Mouse (Mus musculus): ENCODE results near the gene Zfp276. TPM values are rescaled to one million over a fixed set of nuclear protein-coding genes. Genes with fewer than 3 reads are reported as not detected.
A peak's percentile ranks its signal among the peaks of the same experiment; 100 is the strongest.
"Not testable (repeated sequence)": the region's sequence is repeated elsewhere in the genome, so short reads cannot be mapped to it uniquely, and the experiment has no call there.

Zfp276 gene
- polyA plus RNA-seq, 1 experiment from 2014 or later: 22.3 TPM

DNA sequence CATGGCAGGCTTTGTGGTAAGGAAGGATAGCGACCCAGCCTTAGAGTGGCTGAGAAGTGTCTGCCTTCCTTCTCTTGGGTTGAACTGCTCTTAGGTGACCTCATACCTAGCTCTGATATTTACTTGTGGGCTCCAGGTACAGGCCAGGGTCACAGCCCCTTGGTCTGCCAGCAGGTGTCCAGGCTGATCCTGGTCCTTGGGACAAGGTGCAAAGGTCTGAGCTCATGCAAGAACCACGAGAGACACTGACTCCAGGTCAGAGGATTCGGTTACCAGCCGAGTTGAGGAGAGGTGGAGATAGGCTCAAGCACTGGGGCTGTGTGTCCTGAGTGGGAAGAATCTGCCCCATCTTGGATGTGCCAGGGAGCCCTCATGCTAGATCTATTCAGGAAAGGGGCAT is 9.6 kb upstream of the Zfp276 start:
- ATAC-seq: no peak
- TF ChIP-seq CTCF (IDR thresholded peaks at IDR 0.05): no peak
- in situ Hi-C loops (cut with MboI; ENCODE audit: low pct_unique_long_range_greater_than_20kb): no loop called here
- DNase-seq (ENCODE audit: low read depth, low spot score): no peak
- CTCF ChIA-PET: no interaction called here
- POLR2A ChIA-PET: interaction anchor here (1.3 kb wide), 1 partner anchor 8 kb away, joined by 4 read pairs; the partner anchor contains the start of gene Spata2l
- H3K27me3 ChIP-seq: no peaks in the 10 kb centered on the region

DNA sequence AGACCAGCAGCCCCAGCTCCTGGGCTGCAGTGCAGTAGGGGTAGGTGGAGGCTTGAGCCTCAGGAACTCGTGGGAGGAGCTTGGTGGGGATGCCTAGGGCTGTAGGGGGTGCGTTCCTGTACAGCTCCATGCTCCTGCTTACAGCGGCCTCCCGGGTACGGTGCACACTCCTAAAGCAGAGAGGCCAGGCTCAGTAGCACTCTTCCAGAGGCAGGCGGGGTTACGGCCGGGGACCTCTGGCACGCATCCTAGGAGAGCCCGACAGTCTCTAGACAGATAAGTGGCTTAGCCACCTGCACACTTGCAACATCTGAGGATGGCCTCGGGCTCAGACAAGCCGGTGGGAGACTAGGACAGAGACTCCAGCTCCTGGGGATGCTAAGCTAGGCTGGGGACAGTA is 8.5 kb upstream of the Zfp276 start:
- in situ Hi-C loops (cut with MboI; ENCODE audit: low pct_unique_long_range_greater_than_20kb): no loop called here
- DNase-seq (ENCODE audit: low read depth, low spot score): no peak
- POLR2A ChIA-PET: interaction anchor here (1.3 kb wide), 1 partner anchor 9 kb away, joined by 4 read pairs; the partner anchor contains the start of gene Spata2l
- no peak for TF ChIP-seq CTCF (IDR thresholded peaks at IDR 0.05)
- no peak for ATAC-seq
- H3K27me3 ChIP-seq: no peaks in the 10 kb centered on the region
- CTCF ChIA-PET: interaction anchor here (1.2 to 1.9 kb wide), 2 partner anchors 9 to 10 kb away, joined by 3 to 5 read pairs; partner anchors contain the start of gene Spata2l

DNA sequence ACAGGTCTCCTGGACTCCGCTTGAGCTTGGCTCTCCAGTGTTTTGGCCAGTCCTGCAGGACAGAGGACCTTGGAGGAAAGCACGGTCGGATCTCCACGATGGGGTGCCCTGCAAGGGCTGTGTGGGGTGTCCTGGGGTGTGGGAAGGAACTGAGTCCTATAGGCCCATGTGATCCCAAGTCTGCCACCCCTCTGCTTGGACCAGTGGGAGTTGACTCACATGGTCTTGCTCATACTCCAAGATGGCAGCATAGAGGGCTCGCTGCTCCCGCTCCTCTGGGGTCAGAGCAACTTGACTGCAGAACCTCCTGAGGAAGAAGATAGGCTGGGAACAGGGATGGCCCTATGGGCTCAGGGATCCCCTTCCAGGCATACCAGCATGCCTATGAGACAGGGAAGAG is 6.2 kb upstream of the Zfp276 start:
- no peaks in the 10 kb centered on the region for H3K27me3 ChIP-seq
- ATAC-seq: no peak
- no peak for TF ChIP-seq CTCF (IDR thresholded peaks at IDR 0.05)
- CTCF ChIA-PET: no interaction called here
- DNase-seq (ENCODE audit: low read depth, low spot score): no peak
- in situ Hi-C loops (cut with MboI; ENCODE audit: low pct_unique_long_range_greater_than_20kb): no loop called here
- POLR2A ChIA-PET: no interaction called here

DNA sequence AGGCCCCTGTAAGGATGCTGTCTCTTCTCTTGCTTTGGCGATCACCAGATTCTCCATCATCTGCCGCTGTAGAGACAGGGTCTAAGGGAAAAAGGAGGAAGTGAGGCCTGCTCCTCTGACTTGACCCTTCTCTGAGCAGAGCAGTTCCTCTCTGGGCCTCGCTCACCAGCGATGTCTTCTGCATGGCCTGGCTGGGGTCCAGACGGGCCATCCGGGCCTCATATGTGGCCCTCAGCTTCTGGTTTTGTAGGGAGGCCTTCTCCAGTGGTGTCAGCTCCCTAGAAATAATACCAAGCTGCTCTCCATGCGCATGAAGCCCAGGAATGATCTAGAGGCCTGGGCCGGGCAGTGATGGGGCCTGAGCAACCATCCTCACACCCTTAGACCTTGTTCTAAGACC is 5.4 kb upstream of the Zfp276 start:
- ChIA-PET POLR2A (no interaction called here), CTCF (interaction anchor here (1.0 kb wide), 1 partner anchor 15 kb away, joined by 3 read pairs; no protein-coding TSS in a partner anchor)
- TF ChIP-seq CTCF (IDR thresholded peaks at IDR 0.05): no peak
- in situ Hi-C loops (cut with MboI; ENCODE audit: low pct_unique_long_range_greater_than_20kb): no loop called here
- no peaks in the 10 kb centered on the region for H3K27me3 ChIP-seq
- ATAC-seq (no peak), DNase-seq (ENCODE audit: low read depth, low spot score) (no peak)

DNA sequence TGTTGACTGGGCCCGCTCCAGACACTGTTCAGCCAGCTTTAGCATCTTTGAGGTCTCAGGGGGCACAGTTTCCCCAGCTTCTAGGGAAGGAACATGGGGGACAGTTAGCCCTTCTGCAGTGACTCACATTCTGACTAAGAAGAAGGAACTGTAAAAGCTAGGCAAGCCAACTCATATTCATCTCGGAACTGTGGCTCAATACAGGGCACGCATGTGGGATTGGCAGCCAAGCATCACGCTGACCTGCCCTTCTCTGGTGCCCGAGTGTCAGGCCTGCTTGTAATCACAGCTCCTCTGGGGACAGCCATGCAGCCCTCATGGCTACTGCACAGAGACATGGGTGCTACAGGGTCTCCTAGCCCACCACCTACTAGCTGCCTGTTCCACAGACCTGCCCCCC is 3.1 kb upstream of the Zfp276 start:
- in situ Hi-C loops (cut with MboI; ENCODE audit: low pct_unique_long_range_greater_than_20kb): no loop called here
- ChIA-PET POLR2A (interaction anchor here (1.5 kb wide), 2 partner anchors 12 to 17 kb away, joined by 3 to 4 read pairs; no protein-coding TSS in a partner anchor), CTCF (interaction anchor here (1.3 to 1.6 kb wide), 2 partner anchors 9 to 17 kb away, joined by 3 to 4 read pairs; no protein-coding TSS in a partner anchor)
- no peaks in the 10 kb centered on the region for H3K27me3 ChIP-seq
- ATAC-seq: no peak
- no peak for DNase-seq (ENCODE audit: low read depth, low spot score)
- no peak for TF ChIP-seq CTCF (IDR thresholded peaks at IDR 0.05)

DNA sequence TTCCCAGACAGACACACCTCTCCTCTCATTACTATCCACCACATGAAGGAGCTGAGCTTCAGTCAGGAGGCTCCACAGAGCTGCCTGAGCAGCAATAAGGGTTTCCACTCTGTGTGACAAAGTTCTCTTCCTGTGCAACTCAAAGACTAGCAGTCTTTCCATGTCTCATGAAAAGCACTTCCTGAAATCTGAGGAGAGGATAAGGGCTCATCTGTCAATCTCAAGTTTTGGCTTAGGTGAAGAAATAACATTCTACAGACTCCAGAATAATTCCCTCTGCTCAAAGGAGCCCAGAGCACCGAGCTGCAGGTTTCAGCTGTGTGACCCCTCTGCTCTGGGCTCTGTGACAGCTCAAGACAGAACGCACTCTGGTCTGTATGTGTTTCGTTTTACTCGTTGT is 1.1 kb upstream of the Zfp276 start:
- in situ Hi-C loops (cut with MboI; ENCODE audit: low pct_unique_long_range_greater_than_20kb): no loop called here
- DNase-seq (ENCODE audit: low read depth, low spot score) (no peak), ATAC-seq (no peak)
- TF ChIP-seq CTCF (IDR thresholded peaks at IDR 0.05): no peak
- ChIA-PET POLR2A (interaction anchor here (1.3 to 1.7 kb wide), 2 partner anchors 14 to 17 kb away, joined by 4 to 6 read pairs; partner anchors contain the start of gene Spata2l), CTCF (no interaction called here)
- no peaks in the 10 kb centered on the region for H3K27me3 ChIP-seq

DNA sequence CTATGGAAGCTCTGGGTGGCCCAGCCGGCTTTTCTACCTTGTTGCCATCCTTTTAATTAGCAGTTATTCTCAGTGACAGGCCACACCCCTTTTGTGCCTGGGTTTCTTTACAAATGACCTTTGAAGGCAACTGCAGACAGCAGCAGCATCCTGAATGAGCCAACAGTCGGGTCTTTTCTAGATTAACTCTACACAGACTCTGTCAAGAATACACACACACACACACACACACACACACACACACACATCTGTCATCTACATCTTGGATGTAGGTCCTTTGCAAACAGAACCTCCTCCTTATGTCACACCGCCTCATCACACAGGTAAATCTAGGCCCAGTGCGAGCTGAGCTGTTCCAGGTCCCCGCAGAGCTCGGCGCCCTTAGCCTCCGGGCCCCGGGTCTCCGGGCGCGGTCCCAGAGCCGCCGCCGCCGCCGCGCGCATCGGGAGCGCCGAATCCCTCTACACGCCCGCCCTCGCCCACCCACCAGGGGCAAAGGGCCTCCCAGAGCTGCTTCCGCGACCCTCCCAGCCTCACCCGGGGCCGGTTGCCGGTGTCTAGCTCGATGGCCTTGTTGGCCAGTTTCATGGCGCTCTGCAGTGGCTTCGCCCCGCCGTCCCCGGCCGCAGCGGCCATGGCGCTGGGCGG is 420 bp upstream of the Zfp276 start:
- no peak for TF ChIP-seq CTCF (IDR thresholded peaks at IDR 0.05)
- no peaks in the 10 kb centered on the region for H3K27me3 ChIP-seq
- DNase-seq (ENCODE audit: low read depth, low spot score): no peak
- POLR2A ChIA-PET: interaction anchor here (1.3 to 1.7 kb wide), 2 partner anchors 15 to 18 kb away, joined by 4 to 6 read pairs; partner anchors contain the start of gene Spata2l
- ATAC-seq: peak; percentile 13
- in situ Hi-C loops (cut with MboI; ENCODE audit: low pct_unique_long_range_greater_than_20kb): no loop called here
- CTCF ChIA-PET: no interaction called here

DNA sequence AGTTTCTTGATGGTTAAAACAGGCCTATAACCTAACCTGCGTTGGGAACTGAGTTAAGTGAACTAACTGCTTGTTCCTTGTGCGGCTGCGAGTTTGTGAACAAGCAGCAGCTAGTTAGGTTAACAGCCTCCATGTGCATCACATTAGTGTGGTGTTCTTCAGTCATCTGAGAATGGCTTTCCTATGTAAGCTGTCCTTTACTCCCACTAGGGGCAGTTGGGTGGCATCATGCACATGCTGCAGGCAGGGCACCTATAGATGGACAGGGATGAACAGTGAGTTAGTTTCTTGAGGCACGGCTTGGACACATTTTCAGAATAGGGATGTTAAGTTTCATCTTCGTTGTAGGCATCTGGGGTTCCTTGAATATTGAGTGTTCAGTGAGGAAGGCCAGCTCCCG is 1.2 kb downstream of the Zfp276 start:
- no peak for DNase-seq (ENCODE audit: low read depth, low spot score)
- ChIA-PET CTCF (interaction anchor here (1.0 to 1.4 kb wide), 2 partner anchors 9 to 13 kb away, joined by 3 to 5 read pairs; no protein-coding TSS in a partner anchor), POLR2A (interaction anchor here (1.1 to 1.5 kb wide), 4 partner anchors 10 to 31 kb away, joined by 3 to 7 read pairs (median 4); partner anchors contain the start of gene Cdk10)
- H3K27me3 ChIP-seq: no peaks in the 10 kb centered on the region
- no peak for ATAC-seq
- in situ Hi-C loops (cut with MboI; ENCODE audit: low pct_unique_long_range_greater_than_20kb): no loop called here
- no peak for TF ChIP-seq CTCF (IDR thresholded peaks at IDR 0.05)

DNA sequence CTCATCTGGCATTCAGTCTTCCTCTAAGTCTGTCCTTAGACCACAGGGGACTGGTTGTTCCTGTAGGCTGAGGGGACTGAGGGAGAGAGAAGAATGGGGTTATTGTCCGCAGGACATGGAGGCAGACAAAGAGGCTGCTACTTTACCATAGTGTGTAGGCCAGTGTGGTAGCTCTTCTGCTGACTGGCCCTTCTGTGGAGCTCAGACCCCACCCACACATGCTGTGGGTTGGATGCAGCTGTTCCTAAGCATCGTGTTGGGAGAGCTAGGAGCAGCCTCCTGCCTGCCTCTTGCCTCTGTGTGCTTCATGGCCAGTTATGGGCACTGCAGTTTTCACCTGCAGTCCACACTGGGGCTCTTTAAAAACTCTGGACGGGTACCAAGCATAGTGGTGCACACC is 3.1 kb downstream of the Zfp276 start:
- in situ Hi-C loops (cut with MboI; ENCODE audit: low pct_unique_long_range_greater_than_20kb): no loop called here
- H3K27me3 ChIP-seq: no peaks in the 10 kb centered on the region
- no peak for TF ChIP-seq CTCF (IDR thresholded peaks at IDR 0.05)
- ChIA-PET POLR2A (interaction anchor here (0.6 kb wide), 1 partner anchor 828 kb away, joined by 3 read pairs; no protein-coding TSS in a partner anchor), CTCF (no interaction called here)
- DNase-seq (ENCODE audit: low read depth, low spot score): no peak
- no peak for ATAC-seq

DNA sequence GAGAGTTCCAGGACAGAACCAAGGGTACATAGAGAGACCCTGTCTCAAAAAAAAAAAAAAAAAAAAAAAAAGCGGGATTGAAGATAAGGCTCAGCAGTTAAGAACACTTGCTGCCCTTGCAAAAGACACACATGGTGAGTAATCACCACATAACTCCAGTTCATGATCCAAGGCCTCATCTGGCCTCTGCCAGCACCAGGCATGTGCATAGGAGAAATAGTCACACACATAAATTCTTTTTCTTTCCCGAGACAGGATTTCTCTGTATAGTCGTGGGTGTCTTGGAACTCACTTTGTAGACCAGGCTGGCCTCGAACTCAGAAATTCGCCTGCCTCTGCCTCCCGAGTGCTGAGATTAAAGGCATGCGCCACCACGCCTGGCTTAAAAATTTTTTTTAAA is 3.6 kb downstream of the Zfp276 start:
- H3K27me3 ChIP-seq; DNase-seq (ENCODE audit: low read depth, low spot score); ATAC-seq; in situ Hi-C loops (cut with MboI; ENCODE audit: low pct_unique_long_range_greater_than_20kb); CTCF ChIA-PET: not testable (repeated sequence)
- POLR2A ChIA-PET: interaction anchor here (0.6 kb wide), 2 partner anchors 69 to 829 kb away, joined by 3 read pairs; no protein-coding TSS in a partner anchor
